Mouse (Mus musculus): Measurements from ENCODE around the gene Gm43638. TPM values are rescaled to one million over a fixed set of nuclear protein-coding genes. Genes with fewer than 3 reads are reported as not detected.
A peak's percentile ranks its signal among the peaks of the same experiment; 100 is the strongest.
"Not testable (repeated sequence)": the region's sequence is repeated elsewhere in the genome, so short reads cannot be mapped to it uniquely, and the experiment has no call there.

Gm43638 gene
- polyA plus RNA-seq, 1 experiment from 2014 or later: not detected

DNA sequence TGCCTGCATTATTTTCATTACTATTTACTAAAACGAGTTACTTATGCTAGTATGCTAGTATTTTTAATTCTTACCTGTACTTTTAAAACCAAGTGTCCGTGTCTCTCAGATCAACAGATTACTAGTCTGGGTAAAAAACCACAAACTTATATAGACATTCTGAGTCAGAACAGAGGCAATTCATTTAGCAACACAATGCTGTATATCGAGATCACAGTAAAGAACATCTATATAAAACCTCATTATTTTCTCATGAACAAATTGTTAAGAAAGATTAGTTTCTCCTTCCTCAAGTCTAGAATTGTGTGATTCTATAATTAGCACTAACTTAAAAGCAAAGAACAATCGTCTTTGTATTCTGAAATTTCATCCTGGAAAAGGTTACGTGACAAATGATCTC is 4.4 kb downstream of the Gm43638 start, which contains the start of gene Ugt2a2:
Ugt2a2 (minus strand) TSS at position 101 of the 400 bp plus-strand sequence.
- Histone ChIP-seq H3K36me3 (ENCODE audit: control insufficient read depth, insufficient read depth, low read length) (no peaks in the 10 kb centered on the region), H3K4me1 (ENCODE audit: control insufficient read depth, insufficient read depth, low read length) (no peaks in the 10 kb centered on the region), H3K4me3 (ENCODE audit: low read depth, low read length) (no peak within 1 kb of the TSS), H3K9me3 (ENCODE audit: control insufficient read depth, low read length) (no peaks in the 10 kb centered on the region), H3K27ac (replicated peaks; ENCODE audit: low read depth, low read length) (no peak within 1 kb of the TSS), H3K4me2 (ENCODE audit: low read depth, low read length) (no peak within 1 kb of the TSS), H3K9ac (ENCODE audit: low read depth, low read length) (no peak within 1 kb of the TSS), H3K27me3 (replicated peaks; ENCODE audit: control insufficient read depth, insufficient read depth, low read length) (no peaks in the 10 kb centered on the region)
- ATAC-seq (ENCODE audit: low read depth): no peak
- WGBS: 72% methylated on average over 5 of the region's 5 CpGs
- no peak for DNase-seq (ENCODE audit: low spot score)

DNA sequence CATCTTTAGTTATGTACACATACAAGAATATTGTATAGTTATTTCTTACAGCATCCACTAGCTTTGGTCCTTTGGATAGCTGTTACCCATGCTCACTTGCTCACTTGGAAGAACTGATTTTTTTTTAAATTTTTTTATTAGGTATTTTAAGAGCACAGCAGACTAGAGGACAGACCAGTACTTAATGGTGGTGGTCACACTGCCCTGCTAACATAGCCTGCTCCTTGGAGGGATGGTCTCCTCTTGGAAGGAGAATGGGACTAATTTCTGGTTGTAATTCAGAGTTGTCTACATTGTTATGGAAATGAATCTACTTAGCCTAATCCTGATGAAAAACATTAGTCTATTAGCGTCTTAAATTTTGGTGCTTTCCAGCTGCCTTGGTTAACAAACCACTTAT is 27.8 kb downstream of the Gm43638 start:
- no peak for DNase-seq (ENCODE audit: low spot score)
- 34% methylated on average over 1 of the region's 1 CpGs for WGBS
- no peak for ATAC-seq (ENCODE audit: low read depth)
- Histone ChIP-seq H3K4me2 (ENCODE audit: low read depth, low read length) (no peak overlapping the region), H3K4me3 (ENCODE audit: low read depth, low read length) (no peak overlapping the region), H3K27me3 (replicated peaks; ENCODE audit: control insufficient read depth, insufficient read depth, low read length) (no peaks in the 10 kb centered on the region), H3K4me1 (ENCODE audit: control insufficient read depth, insufficient read depth, low read length) (no peaks in the 10 kb centered on the region), H3K9me3 (ENCODE audit: control insufficient read depth, low read length) (no peaks in the 10 kb centered on the region), H3K9ac (ENCODE audit: low read depth, low read length) (no peak overlapping the region), H3K27ac (replicated peaks; ENCODE audit: low read depth, low read length) (no peak overlapping the region), H3K36me3 (ENCODE audit: control insufficient read depth, insufficient read depth, low read length) (no peaks in the 10 kb centered on the region)

DNA sequence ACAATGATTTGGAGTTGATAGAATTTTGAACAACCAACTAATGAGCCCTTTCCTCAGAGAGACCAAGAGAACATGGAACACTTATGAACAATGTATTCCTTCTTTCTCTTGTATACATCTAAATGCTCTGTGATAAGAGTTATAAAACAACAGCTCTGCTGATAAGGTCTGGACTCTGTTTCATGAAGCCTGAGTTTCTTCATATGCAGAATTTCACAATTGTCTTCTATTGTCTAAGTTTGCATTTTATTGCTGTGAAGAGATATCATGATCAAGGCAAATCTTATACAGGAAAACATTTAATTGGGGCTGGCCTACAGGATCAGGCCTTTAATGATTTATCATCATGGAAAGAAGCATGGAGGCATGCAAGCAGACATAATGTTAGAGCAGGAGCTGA is 28.9 kb downstream of the Gm43638 start:
- H3K4me1 ChIP-seq (ENCODE audit: control insufficient read depth, insufficient read depth, low read length): no peaks in the 10 kb centered on the region
- no peaks in the 10 kb centered on the region for H3K36me3 ChIP-seq (ENCODE audit: control insufficient read depth, insufficient read depth, low read length)
- no peak overlapping the region for H3K4me2 ChIP-seq (ENCODE audit: low read depth, low read length)
- no peaks in the 10 kb centered on the region for H3K9me3 ChIP-seq (ENCODE audit: control insufficient read depth, low read length)
- H3K4me3 ChIP-seq (ENCODE audit: low read depth, low read length): no peak overlapping the region
- DNase-seq (ENCODE audit: low spot score): no peak
- H3K9ac ChIP-seq (ENCODE audit: low read depth, low read length): no peak overlapping the region
- H3K27ac ChIP-seq (replicated peaks; ENCODE audit: low read depth, low read length): no peak overlapping the region
- ATAC-seq (ENCODE audit: low read depth): no peak
- H3K27me3 ChIP-seq (replicated peaks; ENCODE audit: control insufficient read depth, insufficient read depth, low read length): no peaks in the 10 kb centered on the region

DNA sequence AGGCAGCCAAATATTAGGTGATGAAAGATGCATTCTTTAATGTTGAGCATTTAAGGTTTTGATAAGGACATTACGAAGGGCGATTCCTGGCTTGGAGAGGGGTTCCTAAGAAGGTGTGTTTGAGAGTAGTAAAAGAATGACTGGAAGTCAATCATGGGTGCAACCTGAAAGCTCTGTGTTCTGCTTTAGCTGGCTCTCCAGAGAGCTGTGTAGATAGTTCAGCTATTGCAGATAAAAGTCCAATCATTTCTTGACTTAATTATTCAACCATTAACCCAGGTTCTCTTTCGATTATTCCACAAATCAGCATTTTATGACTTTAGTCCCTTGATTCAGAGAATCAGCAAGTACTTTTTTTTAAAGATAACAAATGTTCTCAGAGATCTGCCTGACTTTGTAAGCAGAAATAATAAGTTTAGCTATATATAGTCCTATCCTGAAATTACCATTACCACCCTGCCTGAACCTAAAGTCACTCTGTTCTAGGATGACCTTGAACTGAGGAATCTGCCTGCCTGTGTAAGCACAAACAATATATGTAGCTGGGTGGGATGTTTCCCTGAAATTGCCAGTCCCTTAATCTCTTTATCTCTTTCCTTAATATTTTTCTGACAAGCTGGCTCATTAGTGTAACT is 30.3 kb downstream of the Gm43638 start:
- no peak for ATAC-seq (ENCODE audit: low read depth)
- WGBS: 79% methylated on average over 3 of the region's 3 CpGs
- no peak for DNase-seq (ENCODE audit: low spot score)
- no peaks in the 10 kb centered on the region for H3K27me3 ChIP-seq (replicated peaks; ENCODE audit: control insufficient read depth, insufficient read depth, low read length)
- H3K4me2 ChIP-seq (ENCODE audit: low read depth, low read length): no peak overlapping the region
- H3K4me1 ChIP-seq (ENCODE audit: control insufficient read depth, insufficient read depth, low read length): no peaks in the 10 kb centered on the region
- H3K4me3 ChIP-seq (ENCODE audit: low read depth, low read length): no peak overlapping the region
- H3K9ac ChIP-seq (ENCODE audit: low read depth, low read length): no peak overlapping the region
- no peaks in the 10 kb centered on the region for H3K36me3 ChIP-seq (ENCODE audit: control insufficient read depth, insufficient read depth, low read length)
- no peaks in the 10 kb centered on the region for H3K9me3 ChIP-seq (ENCODE audit: control insufficient read depth, low read length)
- H3K27ac ChIP-seq (replicated peaks; ENCODE audit: low read depth, low read length): no peak overlapping the region

DNA sequence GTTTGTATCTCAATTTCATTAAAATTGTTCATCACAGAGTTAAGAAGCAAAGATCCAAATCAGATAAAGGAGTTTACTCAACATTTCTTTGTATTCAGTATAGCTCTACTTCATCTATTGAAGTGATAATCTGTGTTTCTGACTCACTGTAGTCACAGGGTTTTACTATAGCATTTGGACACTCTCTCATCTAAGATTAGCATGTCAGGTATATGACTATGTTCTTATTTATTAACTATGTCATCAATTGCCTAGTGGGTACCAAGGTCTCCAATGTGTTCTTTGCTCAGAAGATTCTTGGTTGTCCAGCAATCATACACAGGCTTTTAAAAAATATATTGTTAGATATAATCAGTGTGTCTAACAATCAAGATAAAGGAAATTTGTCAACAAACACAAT is 31.1 kb downstream of the Gm43638 start:
- Histone ChIP-seq H3K27me3 (replicated peaks; ENCODE audit: control insufficient read depth, insufficient read depth, low read length) (no peaks in the 10 kb centered on the region), H3K9ac (ENCODE audit: low read depth, low read length) (no peak overlapping the region), H3K9me3 (ENCODE audit: control insufficient read depth, low read length) (no peaks in the 10 kb centered on the region), H3K4me2 (ENCODE audit: low read depth, low read length) (no peak overlapping the region), H3K4me3 (ENCODE audit: low read depth, low read length) (no peak overlapping the region), H3K27ac (replicated peaks; ENCODE audit: low read depth, low read length) (no peak overlapping the region), H3K4me1 (ENCODE audit: control insufficient read depth, insufficient read depth, low read length) (no peaks in the 10 kb centered on the region), H3K36me3 (ENCODE audit: control insufficient read depth, insufficient read depth, low read length) (no peaks in the 10 kb centered on the region)
- no peak for ATAC-seq (ENCODE audit: low read depth)
- no peak for DNase-seq (ENCODE audit: low spot score)

DNA sequence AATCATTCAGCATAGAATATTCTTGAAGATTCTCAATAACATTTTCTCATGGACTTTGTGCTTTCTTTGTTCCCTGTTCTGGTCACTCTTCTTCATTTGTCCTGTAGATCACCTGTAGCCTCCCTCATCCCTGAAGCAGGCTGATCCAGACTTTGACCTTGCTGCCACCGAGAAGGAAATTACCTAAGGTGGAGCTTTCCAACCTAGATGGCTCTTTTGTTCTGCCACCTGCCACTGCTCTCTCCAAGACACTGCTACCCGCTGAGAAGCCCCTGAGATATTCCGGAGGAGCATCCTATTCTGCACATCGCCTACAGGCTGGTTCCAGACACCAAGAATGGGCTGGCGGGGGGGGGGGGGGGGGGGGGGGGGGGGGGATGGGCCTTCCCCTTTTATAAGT is 34.1 kb downstream of the Gm43638 start:
- ATAC-seq (ENCODE audit: low read depth): not testable (repeated sequence)

DNA sequence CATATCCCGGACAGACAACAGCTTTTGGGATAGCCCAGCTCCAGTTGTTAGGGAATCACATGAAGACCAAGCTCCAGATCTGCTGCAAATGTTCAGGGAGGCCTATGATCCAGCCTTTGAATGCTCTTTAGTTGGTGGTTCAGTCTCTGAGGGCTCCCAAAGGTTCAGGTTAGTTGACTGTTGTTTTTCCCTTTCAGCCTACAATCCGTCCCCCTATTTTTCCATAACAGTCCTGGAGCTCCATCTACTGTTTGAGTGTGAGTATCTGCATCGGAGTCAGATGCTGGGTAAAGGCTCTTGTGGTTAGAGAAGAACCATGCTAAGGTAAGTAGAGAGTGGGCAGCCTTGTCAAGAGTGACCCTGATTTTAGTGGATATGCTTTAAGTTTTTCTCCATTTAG is 50.3 kb downstream of the Gm43638 start:
- H3K36me3 ChIP-seq (ENCODE audit: control insufficient read depth, insufficient read depth, low read length): no peaks in the 10 kb centered on the region
- 39% methylated on average over 3 of the region's 3 CpGs for WGBS
- no peak overlapping the region for H3K27ac ChIP-seq (replicated peaks; ENCODE audit: low read depth, low read length)
- H3K9ac ChIP-seq (ENCODE audit: low read depth, low read length): no peak overlapping the region
- H3K4me3 ChIP-seq (ENCODE audit: low read depth, low read length): no peak overlapping the region
- H3K4me2 ChIP-seq (ENCODE audit: low read depth, low read length): no peak overlapping the region
- no peaks in the 10 kb centered on the region for H3K9me3 ChIP-seq (ENCODE audit: control insufficient read depth, low read length)
- ATAC-seq (ENCODE audit: low read depth) (no peak), DNase-seq (ENCODE audit: low spot score) (peak; percentile 29)
- H3K4me1 ChIP-seq (ENCODE audit: control insufficient read depth, insufficient read depth, low read length): no peaks in the 10 kb centered on the region
- H3K27me3 ChIP-seq (replicated peaks; ENCODE audit: control insufficient read depth, insufficient read depth, low read length): no peaks in the 10 kb centered on the region

More for the DNA sequence above, 34.1 kb downstream of the Gm43638 start:
- H3K4me1 ChIP-seq (ENCODE audit: control insufficient read depth, insufficient read depth, low read length); H3K36me3 ChIP-seq (ENCODE audit: control insufficient read depth, insufficient read depth, low read length); H3K27me3 ChIP-seq (replicated peaks; ENCODE audit: control insufficient read depth, insufficient read depth, low read length); H3K9me3 ChIP-seq (ENCODE audit: control insufficient read depth, low read length); H3K4me2 ChIP-seq (ENCODE audit: low read depth, low read length); H3K27ac ChIP-seq (replicated peaks; ENCODE audit: low read depth, low read length); H3K4me3 ChIP-seq (ENCODE audit: low read depth, low read length); H3K9ac ChIP-seq (ENCODE audit: low read depth, low read length); DNase-seq (ENCODE audit: low spot score): not testable (repeated sequence)
- WGBS: 88% methylated on average over 4 of the region's 5 CpGs

DNA sequence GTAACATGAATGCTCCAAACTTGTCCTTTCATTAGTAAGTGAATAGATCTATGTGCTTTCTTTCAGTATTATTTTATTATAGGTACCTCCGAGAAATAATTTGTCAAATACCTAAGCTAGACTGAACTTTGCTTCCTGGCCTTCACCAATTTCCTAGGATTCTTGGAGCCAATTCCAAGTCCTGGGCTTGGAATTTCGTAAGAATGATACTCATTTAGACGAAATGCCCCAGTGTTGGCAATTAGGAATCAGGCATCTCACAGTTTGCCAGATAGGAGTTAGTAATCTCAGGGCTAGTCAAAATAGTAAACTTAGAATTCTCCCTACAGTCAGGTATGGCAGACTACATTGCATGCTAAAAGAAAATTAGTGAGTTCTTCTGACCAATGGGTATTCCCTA is 60.9 kb downstream of the Gm43638 start:
- WGBS: 81% methylated on average over 3 of the region's 3 CpGs
- H3K27me3 ChIP-seq (replicated peaks; ENCODE audit: control insufficient read depth, insufficient read depth, low read length): no peaks in the 10 kb centered on the region
- H3K36me3 ChIP-seq (ENCODE audit: control insufficient read depth, insufficient read depth, low read length): no peaks in the 10 kb centered on the region
- no peak overlapping the region for H3K4me2 ChIP-seq (ENCODE audit: low read depth, low read length)
- no peak for ATAC-seq (ENCODE audit: low read depth)
- H3K27ac ChIP-seq (replicated peaks; ENCODE audit: low read depth, low read length): no peak overlapping the region
- no peak for DNase-seq (ENCODE audit: low spot score)
- no peak overlapping the region for H3K4me3 ChIP-seq (ENCODE audit: low read depth, low read length)
- no peak overlapping the region for H3K9ac ChIP-seq (ENCODE audit: low read depth, low read length)
- no peaks in the 10 kb centered on the region for H3K9me3 ChIP-seq (ENCODE audit: control insufficient read depth, low read length)
- H3K4me1 ChIP-seq (ENCODE audit: control insufficient read depth, insufficient read depth, low read length): no peaks in the 10 kb centered on the region

DNA sequence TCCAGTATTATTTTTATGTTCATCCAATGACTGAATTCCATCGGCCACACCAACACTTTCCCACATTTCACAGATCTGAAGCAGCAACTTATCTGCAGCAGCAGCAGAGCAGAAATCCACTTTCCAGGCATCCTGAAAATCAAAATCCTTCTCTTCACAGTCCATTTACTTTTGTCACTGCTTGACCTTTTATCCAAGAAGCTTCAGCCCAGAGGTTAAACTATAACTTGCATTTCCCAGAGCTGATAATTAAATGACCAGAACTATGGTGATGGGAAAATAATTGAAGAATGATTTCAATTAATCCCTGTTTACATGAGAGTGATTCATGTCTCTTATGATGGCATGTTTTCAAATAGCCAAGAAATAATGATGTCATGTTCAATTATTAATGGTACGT is 62.6 kb downstream of the Gm43638 start, which contains the start of gene Ugt2b38:
Ugt2b38 (minus strand) TSS at position 163 of the 400 bp plus-strand sequence.
- ATAC-seq (ENCODE audit: low read depth); H3K9ac ChIP-seq (ENCODE audit: low read depth, low read length); DNase-seq (ENCODE audit: low spot score); H3K4me2 ChIP-seq (ENCODE audit: low read depth, low read length); H3K4me3 ChIP-seq (ENCODE audit: low read depth, low read length); H3K27ac ChIP-seq (replicated peaks; ENCODE audit: low read depth, low read length); H3K4me1 ChIP-seq (ENCODE audit: control insufficient read depth, insufficient read depth, low read length); H3K27me3 ChIP-seq (replicated peaks; ENCODE audit: control insufficient read depth, insufficient read depth, low read length); H3K36me3 ChIP-seq (ENCODE audit: control insufficient read depth, insufficient read depth, low read length); H3K9me3 ChIP-seq (ENCODE audit: control insufficient read depth, low read length): not testable (repeated sequence)
- 85% methylated on average over 1 of the region's 2 CpGs for WGBS

All from embryonic facial prominence, embryonic 14.5 days (tissue).